Mouse (Mus musculus) ES-E14 (cell line): ENCODE measurements around the gene Sult1d1. TPM values are rescaled to one million over a fixed set of nuclear protein-coding genes. Genes with fewer than 3 reads are reported as not detected.

Source experiments
- DNase-seq: peaks from one replicate; pipeline ENCODE4 v3.0.0-alpha.2; 2013; ENCODE audit warnings: low read depth, low spot score
- H3K27ac ChIP-seq: 2 replicates; pipeline ENCODE4 v1.5.1; 2012; ENCODE audit warnings: low read depth, mild to moderate bottlenecking, low read length, moderate library complexity, mixed read lengths; ENCODE audit not compliant: poor library complexity, insufficient read depth, severe bottlenecking
- H3K36me3 ChIP-seq: 2 replicates; pipeline ENCODE4 v1.6.1; 2012; ENCODE audit warnings: mild to moderate bottlenecking, low read length, moderate library complexity, mixed read lengths; ENCODE audit not compliant: control insufficient read depth, poor library complexity, insufficient read depth, severe bottlenecking
- H3K4me1 ChIP-seq, 2 experiments: fragments of 150-350 bp in 1 of 2; sonication (generic) in 1 of 2; 2 replicates each; pipeline ENCODE4 v1.6.1; 2012; ENCODE audit warnings: low read length in 2 of 2, mild to moderate bottlenecking in 1 of 2, mixed read lengths in 1 of 2; ENCODE audit not compliant: control insufficient read depth in 2 of 2, insufficient read depth in 2 of 2, poor library complexity in 1 of 2
- H3K4me3 ChIP-seq, 2 experiments: fragments of 150-350 bp in 1 of 2; sonication (generic) in 1 of 2; 2 replicates each; pipeline ENCODE4 v1.5.1; 2012; ENCODE audit warnings: low read length in 2 of 2, low read depth in 1 of 2, mild to moderate bottlenecking in 1 of 2, mixed read lengths in 1 of 2; ENCODE audit not compliant: insufficient read depth in 1 of 2, poor library complexity in 1 of 2, severe bottlenecking in 1 of 2
- H3K9ac ChIP-seq: 2 replicates; pipeline ENCODE4 v1.6.1; 2012; ENCODE audit warnings: low read depth, mild to moderate bottlenecking, low read length, mixed read lengths; ENCODE audit not compliant: poor library complexity, insufficient read depth, severe bottlenecking
- H3K9me3 ChIP-seq: fragments of 150-350 bp; sonication (generic); 2 replicates; pipeline ENCODE4 v1.6.1; 2012; ENCODE audit warnings: low read depth, mild to moderate bottlenecking, low read length; ENCODE audit not compliant: control insufficient read depth, insufficient read depth
- CHD2 ChIP-seq: IDR thresholded peaks from 2 replicates; pipeline ENCODE4 v1.6.1; 2014; ENCODE audit warnings: mild to moderate bottlenecking, low read depth, low read length, inconsistent platforms
- HCFC1 ChIP-seq: IDR thresholded peaks from 2 replicates; pipeline ENCODE4 v1.6.1; 2012; ENCODE audit warnings: low read length, inconsistent platforms, borderline replicate concordance; ENCODE audit not compliant: insufficient read depth
- MAFK ChIP-seq: IDR thresholded peaks from 2 replicates; pipeline ENCODE4 v1.6.1; 2014; ENCODE audit warnings: mild to moderate bottlenecking, low read depth, low read length, inconsistent platforms; ENCODE audit not compliant: insufficient read depth
- ZC3H11A ChIP-seq: IDR thresholded peaks from 2 replicates; pipeline ENCODE4 v1.6.1; 2012; ENCODE audit warnings: low read depth, mild to moderate bottlenecking, inconsistent platforms, low read length, borderline replicate concordance
- ZNF384 ChIP-seq: IDR thresholded peaks from 2 replicates; pipeline ENCODE4 v1.6.1; 2012; ENCODE audit warnings: low read depth, low read length, inconsistent platforms
- in situ Hi-C, 2 experiments: fragments of 600-800 bp; cut with MboI; formaldehyde crosslinking; loops; one replicate each; pipeline ENCODE4 v1.15.1; 2025; ENCODE audit warnings: low sequenced_read_pairs in 2 of 2, inconsistent platforms in 1 of 2; ENCODE audit not compliant: unreplicated experiment in 2 of 2
- total RNA-seq: library from RNA; depleted of rRNA; stranded (reverse); fragments of 300-350 nt; gene quantifications from 2 replicates; pipeline ENCODE4 v1.2.3, GENCODE M21; 2012

Gene Sult1d1
- total RNA-seq, 1 experiment, result not detected

GRCm38 (mm10) chr5:87591494-87591893 lies 22.7 kb upstream of the Sult1d1 start, which contains the start of gene Sult1e1:
Gene Sult1e1 (minus strand): TSS chr5:87591594.
- Histone ChIP-seq H3K36me3 (no peaks in the 10 kb centered on the region), H3K9ac (no peak within 1 kb of the TSS), H3K9me3 (no peaks in the 10 kb centered on the region), H3K4me3 (no peak within 1 kb of the TSS), H3K27ac (no peak within 1 kb of the TSS), H3K4me1 (no peaks in the 10 kb centered on the region)
- DNase-seq, result no peak
- in situ Hi-C loops, result no loop called here
- TF ChIP-seq ZC3H11A (no peak), MAFK (no peak), CHD2 (no peak), ZNF384 (no peak), HCFC1 (no peak)

DNA sequence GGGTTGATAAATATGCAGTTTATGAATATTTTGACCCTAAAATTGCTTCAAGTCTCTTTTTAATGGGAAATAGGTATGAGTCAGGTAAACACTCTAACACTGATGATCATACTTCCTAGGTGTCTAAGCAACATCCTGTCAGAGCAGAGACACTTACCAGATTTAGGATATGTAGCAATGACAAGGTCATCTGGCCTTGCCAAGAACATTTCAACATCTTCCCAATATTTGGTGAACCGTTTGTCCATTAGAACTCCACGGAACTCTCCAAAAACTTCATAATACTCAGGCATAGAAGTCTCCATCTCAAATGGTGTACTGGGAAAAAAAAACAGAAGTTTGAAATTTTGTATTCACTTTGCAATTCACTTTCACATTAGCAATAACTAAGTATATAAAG lies 21.1 kb upstream of the Sult1d1 start:
- Histone ChIP-seq H3K4me3 (no peak overlapping the region), H3K4me1 (no peaks in the 10 kb centered on the region), H3K27ac (no peak overlapping the region), H3K9ac (no peak overlapping the region), H3K9me3 (no peaks in the 10 kb centered on the region), H3K36me3 (no peaks in the 10 kb centered on the region)
- no peak for DNase-seq
- in situ Hi-C loops, result no loop called here
- TF ChIP-seq ZNF384 (no peak), HCFC1 (no peak)

GRCm38 (mm10) chr5:87580389-87580788 lies 11.6 kb upstream of the Sult1d1 start:
- TF ChIP-seq HCFC1, result no peak
- TF ChIP-seq ZNF384, result no peak
- TF ChIP-seq CHD2, result no peak
- no peak for TF ChIP-seq ZC3H11A
- TF ChIP-seq MAFK, result no peak
- H3K9ac ChIP-seq, result no peak overlapping the region
- DNase-seq, result no peak
- no peak overlapping the region for H3K4me3 ChIP-seq
- H3K27ac ChIP-seq, result no peak overlapping the region
- H3K9me3 ChIP-seq, result no peaks in the 10 kb centered on the region
- no peaks in the 10 kb centered on the region for H3K36me3 ChIP-seq
- H3K4me1 ChIP-seq, result no peaks in the 10 kb centered on the region
- in situ Hi-C loops, result no loop called here

DNA sequence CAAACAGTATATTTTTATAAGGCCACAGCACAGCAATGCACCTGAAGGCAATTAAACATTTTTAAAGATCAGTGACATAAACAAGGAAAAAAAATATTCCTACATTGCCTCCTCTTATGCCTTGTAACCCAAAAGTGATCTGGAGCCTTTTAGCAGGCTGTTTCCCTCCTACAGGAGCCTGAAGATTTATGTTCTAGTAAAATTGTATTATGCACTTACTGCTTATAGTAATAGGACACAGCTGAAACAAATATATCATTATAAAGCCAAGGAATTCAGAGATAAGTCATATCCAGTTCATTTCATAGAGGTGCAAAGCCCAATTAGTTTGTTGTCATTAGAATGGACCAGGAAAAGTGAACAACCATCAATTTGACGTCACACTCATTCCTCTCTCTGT lies 5.3 kb upstream of the Sult1d1 start:
- no peak for TF ChIP-seq ZC3H11A
- TF ChIP-seq CHD2, result no peak
- TF ChIP-seq MAFK, result no peak
- no peak for TF ChIP-seq HCFC1
- no peak for TF ChIP-seq ZNF384
- H3K4me3 ChIP-seq, result no peak overlapping the region
- in situ Hi-C loops, result no loop called here
- no peak for DNase-seq
- no peak overlapping the region for H3K9ac ChIP-seq
- no peaks in the 10 kb centered on the region for H3K9me3 ChIP-seq
- no peaks in the 10 kb centered on the region for H3K4me1 ChIP-seq
- H3K36me3 ChIP-seq, result no peaks in the 10 kb centered on the region
- H3K27ac ChIP-seq, result no peak overlapping the region

DNA sequence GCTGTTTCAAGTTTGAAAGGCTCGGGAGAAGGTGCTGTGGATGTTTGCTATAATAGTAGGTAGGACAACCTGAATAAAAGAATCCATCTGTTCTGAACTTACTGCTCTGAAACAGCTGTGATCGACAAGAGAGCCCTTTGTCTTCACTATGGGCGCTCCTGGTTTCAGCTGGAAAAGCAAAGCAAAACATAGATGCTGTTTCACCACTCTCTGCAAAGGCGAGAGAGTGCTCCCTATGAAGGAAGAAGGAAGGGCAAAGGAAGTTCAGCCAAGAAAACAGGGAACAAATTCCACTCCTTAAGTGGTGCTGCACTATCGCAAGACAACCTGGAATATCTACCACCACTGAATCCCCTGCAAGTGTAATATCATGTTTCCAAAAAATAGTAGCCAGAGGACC lies 4.7 kb upstream of the Sult1d1 start:
- TF ChIP-seq ZNF384, result no peak
- no peak for TF ChIP-seq CHD2
- H3K36me3 ChIP-seq, result no peaks in the 10 kb centered on the region
- H3K27ac ChIP-seq, result no peak overlapping the region
- in situ Hi-C loops, result no loop called here
- no peaks in the 10 kb centered on the region for H3K4me1 ChIP-seq
- no peak overlapping the region for H3K4me3 ChIP-seq
- no peaks in the 10 kb centered on the region for H3K9me3 ChIP-seq
- H3K9ac ChIP-seq, result no peak overlapping the region
- DNase-seq, result no peak
